Mouse (Mus musculus): ENCODE measurements around the gene Nxpe3.

Gene Nxpe3

DNA sequence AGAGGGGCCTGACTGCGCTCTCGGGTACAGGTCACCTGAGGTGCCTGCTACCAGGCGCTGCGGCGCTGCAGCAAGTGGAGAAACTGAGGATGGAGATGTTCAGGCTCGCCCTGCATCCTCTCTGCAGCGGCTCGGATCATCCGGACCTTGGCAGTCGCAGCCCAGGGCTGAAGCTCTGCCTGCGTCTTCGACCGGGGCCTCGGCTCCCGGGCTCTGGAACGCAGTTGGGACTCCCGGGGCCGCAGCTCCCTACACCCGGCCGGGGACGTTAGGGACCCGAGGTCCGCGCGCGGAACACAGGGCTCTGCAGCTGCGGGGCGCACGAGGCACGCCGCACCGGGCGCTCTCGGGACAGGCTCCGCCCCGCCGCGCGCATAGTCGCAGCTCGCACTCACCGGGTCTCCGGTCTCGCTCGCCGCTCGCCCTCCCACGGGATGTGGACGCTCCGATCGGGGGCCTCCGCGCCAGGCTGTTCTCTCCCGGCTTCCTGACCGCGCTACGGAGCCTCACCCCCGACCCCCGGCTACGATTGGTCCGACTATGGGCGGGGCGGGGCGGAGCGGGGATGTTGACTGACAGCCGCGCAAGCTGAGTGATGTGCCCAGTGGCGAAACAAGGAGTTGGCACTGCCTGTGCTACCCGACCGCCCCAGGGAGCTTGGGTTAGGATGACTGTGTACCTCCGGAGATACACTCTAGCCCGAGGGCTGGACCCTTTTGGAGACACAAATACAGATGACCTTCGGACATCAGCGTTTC, at the start of gene Nxpe3:
Nxpe3 (minus strand) TSS at position 393 of the 758 bp plus-strand sequence.
- peak; percentile 82 for DNase-seq (ENCODE audit: low spot score in 2 of 2)

DNA sequence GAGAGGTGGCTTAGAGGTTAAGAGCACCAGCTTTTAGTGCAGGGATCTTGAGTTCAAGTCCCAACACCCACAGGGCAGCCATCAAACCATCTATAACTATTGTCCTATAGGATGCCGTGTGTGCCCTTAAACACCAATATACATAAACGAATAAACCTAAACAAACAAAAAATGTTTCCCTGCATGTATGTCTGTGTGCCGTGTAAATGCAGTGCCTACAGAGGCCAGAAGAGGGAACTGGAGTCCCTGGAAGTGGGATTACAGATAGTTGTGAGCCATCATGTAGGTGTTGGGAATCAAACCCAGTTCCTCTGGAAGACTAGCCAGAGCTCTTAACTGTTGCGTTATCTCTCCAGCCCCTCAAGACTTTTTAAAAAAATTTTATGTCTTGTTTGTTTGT, 45.7 kb upstream of the Nxpe3 start:
- DNase-seq (ENCODE audit: low spot score in 2 of 2), result peak in 1 of 2 experiments; percentile 22

DNA sequence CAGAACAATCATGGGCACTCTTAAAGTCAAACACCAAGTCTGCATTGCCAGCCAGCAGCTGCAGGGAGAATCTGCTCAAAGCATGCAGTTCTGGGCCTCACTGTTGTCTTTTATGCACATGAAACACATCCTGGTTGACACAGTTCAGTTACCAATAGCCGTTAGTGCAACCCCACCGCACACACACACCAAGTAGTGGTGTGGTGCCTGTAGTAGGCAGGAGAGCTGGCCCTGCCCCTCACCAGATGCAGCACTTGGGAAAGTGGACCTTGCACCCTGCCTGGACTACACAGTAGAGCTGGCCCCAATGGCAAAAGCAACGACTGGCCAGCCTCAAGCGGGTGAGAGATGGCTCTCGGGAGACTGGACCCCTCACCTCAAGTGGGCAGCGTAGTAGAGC, 44.6 kb upstream of the Nxpe3 start:
- DNase-seq (ENCODE audit: low spot score in 2 of 2), result peak; percentile 63 to 69

DNA sequence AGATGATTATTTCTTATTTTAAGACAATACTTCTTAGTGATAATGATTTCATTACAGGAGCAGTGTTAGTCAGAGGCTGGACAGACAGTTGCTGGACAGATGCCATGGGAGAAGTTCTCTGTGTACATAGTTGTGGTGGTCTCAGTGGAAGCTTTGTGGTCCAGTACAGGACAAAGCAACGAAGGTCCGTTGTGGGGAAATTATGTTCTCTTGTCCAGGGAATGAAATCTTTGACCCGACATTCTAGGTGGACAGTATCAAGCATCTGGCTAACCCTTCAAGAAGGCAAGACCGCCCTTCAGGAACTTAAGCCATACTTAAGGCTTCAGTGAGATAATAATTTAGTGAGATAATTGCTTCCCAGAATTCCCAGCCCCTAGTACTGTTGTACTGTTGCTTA, 43.7 kb upstream of the Nxpe3 start:
- peak in 1 of 2 experiments; percentile 2 for DNase-seq (ENCODE audit: low spot score in 2 of 2)

DNA sequence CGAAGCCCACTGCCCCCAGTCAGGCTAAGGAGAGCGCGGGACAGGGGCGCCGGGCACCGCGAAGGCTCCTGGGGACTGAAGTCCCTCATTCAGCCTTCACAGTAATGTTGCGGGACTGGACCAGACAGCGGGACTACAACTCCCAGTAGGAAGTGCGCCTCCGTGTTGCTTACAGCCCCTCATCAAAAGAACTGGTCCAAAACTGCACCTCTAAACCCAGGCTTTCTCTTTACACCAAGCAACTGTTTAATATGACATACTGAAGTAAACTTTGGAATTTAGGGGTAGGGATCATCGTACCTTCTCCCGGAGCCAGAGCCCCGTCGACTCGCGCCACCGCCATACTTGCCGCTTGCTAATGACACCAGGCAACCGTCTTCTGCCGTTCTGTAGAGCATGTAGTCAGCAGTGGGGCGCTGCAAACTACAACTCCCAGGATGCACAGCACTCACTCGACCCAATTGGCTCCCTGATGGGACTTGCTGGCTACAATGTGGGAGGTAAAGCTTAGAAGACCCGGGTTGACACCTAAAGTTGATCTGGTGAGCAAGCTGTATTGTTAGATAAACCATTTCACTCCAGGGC, 39.5 kb upstream of the Nxpe3 start, which contains the start of gene Cep97:
Cep97 (minus strand) TSS at position 403 of the 585 bp plus-strand sequence.
- DNase-seq (ENCODE audit: low spot score in 2 of 2), result peak; percentile 88 to 93

DNA sequence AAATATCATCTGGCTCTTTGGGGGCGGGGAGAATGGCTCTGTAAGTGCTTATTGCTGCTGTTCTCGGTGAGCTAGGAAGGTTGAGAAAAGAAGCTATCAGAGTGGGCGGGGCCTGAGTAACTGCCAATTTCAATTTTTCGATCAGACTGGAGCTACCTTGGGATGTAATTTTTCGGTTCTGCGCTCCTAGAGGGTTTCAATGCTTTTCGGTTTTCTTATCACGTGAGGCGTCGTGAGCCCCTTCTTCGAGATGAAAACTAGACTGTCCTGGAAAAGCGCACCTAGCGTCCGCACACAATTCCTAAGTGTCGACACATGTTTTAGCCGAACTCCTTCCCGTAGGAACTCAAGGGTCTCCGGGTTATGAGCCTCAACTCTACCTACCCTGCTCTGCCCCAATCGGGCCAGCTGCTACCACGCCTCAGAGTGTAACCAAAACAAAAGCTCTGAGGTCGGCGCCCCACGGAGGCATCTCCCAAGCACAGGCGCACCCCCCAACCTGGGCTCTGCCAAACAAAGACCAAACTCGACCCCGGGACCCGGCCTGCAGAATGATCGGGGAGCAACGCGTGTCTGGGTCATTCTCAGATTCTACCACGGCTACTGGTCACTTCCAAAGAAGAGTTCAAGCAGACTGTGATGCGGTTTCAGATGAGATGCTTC, 38.7 kb upstream of the Nxpe3 start:
- DNase-seq (ENCODE audit: low spot score in 2 of 2), result peak; percentile 70 to 73

DNA sequence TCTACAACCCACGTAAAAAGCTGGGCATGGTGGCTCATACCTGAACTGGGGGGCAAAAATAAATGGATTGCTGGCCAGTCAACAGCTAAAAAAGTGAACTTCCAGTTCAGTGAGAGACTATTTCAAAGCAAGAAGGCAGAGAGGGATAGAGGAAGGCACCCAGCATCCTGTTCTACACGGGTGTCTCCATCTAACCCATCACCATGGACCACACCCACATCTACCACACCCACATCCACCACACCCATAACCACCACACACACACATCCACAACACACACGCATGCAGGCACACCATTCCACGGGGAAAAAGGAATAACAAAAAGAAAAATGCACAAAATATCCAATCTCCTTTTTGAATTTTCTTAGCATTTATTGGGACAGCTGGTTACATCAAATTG, 28.9 kb upstream of the Nxpe3 start:
- no peak for DNase-seq (ENCODE audit: low spot score in 2 of 2)

DNA sequence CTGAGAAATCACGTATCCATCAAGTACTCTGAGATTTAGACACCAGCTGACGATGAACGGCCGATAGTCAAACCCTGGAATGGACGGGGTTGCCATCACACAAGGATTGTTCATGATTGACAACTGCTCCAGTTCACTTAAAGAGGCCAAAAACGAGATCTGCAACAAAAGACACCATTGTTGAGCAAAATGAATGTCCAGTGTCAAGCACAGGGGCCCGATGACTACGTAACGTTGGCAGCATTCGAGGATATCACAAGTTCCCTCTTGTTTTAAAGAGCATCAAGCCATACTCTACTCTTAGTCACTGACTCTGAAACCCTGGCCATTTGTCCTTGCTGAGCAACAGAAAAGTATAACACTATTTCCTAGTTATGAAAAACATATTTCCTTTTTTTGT, 27.0 kb upstream of the Nxpe3 start:
- no peak for DNase-seq (ENCODE audit: low spot score in 2 of 2)

DNA sequence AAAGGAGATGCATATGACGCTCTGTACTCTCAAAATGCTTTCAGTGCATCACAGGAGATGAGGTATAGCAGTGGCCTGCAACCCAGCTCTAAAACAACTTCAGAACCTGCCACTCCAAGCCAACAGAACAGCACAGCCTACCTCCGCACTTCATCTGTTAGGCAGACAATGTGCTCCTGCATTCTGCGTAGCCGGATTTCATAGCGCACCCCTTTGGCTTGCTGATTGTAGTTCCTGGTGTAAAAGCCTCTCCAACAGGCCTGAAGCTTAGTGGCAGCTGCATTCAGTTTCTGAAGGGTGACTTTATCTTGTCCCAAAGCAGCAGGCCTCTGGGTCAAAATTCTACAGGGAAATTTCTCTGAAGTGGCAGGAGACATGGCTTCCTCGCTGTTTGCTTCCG, 19.6 kb upstream of the Nxpe3 start:
- DNase-seq (ENCODE audit: low spot score in 2 of 2), result no peak

DNA sequence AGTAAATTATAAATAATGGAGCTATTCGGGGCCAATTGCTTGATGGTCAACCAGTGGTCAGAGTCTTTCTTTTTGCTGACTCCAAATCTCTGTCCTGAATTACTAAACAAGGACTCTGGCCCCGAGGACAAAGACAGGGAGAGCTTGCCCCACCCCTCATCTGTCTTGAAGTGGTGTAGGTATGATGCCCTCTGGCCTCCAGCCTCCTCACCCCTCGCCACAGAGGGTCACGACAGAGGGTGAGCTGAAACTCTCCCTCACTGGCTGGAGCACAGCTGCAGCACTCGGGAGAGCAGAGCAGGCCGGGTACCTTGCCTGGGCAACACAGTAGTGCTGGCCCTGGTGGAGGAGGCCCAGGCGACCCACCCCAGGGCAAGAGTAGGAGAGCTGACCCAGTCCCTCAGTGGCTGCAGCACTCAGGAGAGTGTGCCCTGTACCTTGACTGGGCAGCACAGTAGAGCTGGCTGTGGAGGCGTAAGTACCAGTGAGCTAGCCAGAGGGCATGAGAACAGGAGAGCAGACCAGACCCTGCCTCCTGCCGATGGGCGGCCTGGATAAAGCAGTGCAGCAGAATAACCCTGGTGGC, 15.2 kb upstream of the Nxpe3 start:
- DNase-seq (ENCODE audit: low spot score in 2 of 2), result no peak

DNA sequence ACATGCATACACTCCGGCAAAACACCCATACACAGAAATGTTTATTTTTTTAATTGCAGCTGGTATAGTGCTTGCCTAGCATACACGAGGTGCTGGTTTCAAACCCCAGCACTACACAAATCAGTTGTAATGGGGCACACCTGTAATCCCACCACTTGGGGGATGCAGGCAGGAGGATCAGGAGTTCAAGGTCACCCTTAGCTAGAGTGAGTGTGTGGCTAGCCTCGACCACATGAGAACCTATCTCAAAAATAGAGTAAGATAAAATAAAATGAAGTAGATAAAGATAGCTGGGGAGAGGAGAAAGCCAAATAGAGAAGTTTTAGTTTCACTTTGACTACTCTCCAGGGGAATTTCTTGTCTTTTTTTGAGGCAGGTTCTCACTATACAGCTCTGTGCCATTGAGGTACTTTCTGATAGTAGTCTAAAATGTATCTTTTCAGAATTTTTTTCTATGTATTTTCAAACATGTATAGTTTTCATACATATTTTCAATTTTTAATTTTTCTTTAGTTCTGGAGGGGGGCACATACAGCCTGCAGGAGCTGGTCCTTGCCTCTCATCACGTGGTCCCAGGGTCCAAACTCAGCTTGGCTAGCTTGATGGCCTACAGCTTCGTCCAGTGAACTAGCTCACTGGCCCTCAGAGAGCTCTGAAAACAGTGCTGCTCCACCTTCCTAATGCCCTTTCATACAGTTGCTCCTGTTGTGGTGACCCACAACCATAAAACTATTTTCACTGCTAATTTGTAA, 12.0 kb upstream of the Nxpe3 start:
- DNase-seq (ENCODE audit: low spot score in 2 of 2), result no peak

DNA sequence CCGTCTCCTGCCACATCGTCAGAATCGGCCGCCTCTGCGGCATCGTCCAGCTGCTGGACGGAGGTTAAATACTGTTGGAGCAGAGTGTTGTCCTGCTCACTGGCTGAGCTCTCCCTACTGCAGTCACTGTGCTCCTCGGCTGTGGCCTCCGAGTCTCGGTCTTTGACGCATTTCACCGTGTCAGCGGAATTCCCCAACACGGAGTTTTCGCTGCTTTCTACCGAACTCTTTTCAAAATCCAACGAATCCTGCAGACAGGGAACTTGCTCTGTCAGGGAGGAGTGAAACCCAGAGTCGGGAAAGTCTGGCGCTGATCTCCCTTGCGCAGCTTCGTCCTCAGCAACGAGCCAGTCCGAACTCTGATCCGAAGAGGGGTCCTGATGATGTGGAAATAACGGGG, 10.3 kb upstream of the Nxpe3 start:
- no peak for DNase-seq (ENCODE audit: low spot score in 2 of 2)

DNA sequence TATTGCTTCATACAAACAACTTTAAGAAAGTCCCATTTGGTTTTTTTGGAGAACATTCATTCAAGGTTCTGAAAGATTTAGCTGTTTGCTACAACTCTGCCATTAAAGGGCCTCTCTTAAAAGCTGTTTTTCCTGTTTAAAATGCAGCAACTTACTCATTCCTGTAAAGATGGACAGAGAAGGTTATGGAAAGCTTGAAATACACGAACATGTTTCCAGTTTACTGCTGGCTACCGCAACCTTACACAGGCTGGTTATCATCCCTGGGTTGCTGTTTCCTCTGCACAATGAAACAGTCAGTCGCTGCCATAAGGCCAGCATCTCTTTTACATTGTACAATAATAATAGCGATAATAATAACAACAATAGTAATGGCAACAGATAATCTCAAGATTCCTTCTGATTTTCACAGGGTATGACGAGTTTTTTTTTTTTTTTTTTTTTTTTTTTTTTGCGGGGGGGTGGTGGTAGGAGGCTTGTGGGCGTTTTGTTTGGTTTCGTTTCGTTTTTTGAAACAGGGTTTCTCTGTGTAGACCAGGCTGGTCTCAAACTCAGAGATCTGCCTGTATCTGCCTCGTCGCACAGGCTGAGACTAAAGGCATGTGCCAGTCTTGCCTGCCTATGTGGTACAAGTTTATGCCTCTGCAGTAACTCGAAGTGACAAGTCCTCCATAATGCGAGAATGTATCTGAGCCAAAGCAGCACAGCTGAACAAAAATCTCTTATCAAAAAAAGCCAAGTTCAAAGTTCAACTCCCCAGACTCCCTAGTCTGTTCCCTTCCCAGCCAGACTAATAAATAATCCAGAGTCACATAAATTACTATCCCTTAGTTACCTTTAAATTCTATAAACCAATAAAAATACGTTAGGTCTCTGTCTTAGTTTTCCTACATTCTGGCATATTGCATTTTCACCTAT, 7.0 kb upstream of the Nxpe3 start:
- no peak for DNase-seq (ENCODE audit: low spot score in 2 of 2)

DNA sequence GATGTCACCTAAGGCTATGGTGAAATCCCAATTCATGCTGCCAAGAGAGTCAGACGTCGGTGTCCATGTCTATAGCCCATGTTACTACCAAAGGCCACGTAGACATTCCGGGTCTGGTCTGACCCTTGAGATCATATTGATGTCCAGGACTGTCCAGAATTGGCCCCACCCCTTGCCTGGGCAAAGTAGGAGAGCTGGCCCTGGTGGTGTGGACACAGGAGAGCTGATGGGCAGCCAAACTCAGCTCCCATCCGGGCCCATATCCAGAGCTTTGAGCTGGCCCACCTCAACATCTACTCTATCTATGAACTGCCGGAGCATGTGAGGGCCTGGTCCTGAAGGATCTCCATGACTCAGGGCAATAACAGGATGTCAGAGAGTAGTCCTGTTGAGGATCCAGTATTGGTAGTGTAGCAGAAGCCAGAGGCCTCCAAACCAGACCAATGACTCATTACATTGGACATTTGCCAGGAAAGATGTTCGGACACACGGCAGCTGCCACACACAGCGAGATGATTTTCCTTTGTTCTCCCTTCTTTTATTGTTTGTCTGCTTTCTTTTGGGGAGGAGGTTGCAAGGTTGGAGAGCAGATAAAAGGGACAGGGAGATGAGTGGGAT, 3.4 kb upstream of the Nxpe3 start:
- DNase-seq (ENCODE audit: low spot score in 2 of 2), result no peak

DNA sequence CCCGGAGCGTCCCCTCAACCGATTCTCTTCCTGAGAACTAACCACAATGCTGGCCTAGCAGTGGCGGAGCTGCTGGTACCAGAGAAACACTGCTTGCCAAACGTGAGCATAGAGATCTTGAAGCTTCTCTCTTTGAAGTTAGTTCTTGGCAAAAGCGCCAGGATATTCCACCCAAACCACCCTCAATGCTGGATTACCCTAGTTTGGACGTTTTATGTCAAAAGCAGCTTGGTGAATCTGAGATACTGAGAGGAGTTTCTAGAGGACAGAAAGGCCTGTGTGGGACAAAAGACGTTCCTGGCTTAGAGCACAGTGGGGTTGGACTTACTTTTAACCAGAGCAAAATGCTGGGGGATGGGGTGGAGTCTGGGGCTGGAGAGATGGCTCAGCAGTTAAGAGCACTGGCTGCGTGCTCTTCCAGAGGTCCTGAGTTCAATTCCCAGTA, 588 bp upstream of the Nxpe3 start:
- no peak for DNase-seq (ENCODE audit: low spot score in 2 of 2)

DNA sequence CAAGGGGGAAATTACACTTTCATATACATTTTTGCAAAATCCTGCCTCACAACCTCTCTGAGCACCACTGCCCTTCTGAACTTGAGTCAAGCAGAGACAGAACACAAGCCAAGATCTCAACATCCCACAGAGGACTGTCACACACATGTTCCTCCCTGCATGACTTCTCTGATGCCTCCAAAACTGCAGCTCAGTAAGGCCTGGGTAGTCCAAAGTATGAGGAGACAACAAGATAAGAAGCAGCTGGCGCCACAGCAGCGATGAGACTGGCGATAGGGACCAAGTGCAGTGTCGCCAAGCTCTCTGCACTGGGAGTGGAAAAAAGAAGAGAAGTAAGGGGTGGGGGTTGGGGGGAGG, 571 bp downstream of the Nxpe3 start:
- DNase-seq (ENCODE audit: low spot score in 2 of 2), result peak; percentile 20 to 26

DNA sequence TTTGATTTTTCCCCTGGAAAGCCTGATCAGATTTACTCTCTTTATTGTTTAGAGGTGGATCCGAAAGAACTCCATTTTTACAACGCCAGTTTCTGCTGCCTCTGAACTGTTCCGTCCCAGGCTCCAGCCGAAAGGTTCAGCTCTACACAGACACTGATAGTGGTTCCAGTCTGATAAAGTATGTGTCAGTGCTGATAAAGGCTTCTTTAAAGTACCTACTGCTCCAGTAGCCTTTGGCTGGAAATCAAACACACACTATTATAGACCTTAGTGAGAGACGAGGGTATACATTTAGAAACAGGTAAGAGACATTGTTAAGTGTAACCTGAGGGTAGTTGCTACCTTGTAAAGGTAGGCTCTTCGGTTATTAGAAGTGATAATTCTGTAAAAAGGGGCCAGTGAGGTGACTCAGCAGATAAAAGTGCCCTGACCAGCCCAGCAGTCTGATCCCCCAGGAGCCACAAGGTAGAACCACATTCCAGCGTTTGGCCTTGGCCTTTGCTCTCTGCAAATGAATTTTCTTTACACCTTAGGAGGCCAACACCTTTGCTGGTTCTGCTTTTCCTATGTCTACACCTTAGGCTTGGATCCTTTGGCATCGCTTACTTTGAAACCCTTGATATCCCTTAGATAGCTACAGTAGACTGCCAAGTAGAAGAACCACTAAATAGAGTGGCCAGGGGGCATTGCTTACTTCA, 1.5 kb downstream of the Nxpe3 start:
- no peak for DNase-seq (ENCODE audit: low spot score in 2 of 2)

DNA sequence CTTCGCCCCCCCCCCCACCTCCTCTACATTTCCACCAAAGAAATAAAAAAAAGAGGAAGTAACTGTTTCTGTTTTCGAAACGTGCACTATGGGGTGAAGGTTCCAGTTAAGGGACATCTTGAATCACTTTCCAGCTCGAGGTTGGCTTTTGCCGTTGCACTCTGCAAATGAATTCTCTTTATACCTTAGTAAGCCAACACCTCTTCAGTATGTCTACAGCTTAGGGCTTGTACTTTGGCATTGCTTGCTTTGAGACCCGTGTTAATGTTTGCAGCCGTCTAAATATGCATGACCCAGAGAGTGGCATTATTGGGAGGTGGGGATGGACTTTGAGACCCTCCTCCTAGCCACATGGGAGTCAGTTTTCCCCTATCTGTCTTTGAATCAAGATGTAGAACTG, 2.6 kb downstream of the Nxpe3 start:
- DNase-seq (ENCODE audit: low spot score in 2 of 2), result no peak

DNA sequence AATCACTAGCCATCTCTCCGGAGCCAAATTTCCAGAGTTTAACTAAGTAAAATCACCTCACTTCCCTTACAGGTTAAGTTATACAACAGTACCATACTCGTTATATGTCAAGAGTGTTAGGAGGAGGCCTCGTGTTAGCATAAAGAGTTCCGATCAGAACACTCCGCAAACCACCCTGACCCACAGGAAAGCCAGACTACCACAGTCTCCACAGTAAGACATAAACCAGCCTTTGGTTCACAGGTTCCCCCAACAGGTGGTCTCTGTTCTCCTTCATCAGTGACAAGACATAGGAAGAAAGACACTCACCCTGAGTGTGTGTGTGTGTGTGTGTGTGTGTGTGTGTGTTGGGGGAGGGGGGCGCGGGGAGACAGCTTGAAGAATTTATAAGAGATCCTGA, 3.7 kb downstream of the Nxpe3 start:
- no peak for DNase-seq (ENCODE audit: low spot score in 2 of 2)

All from thymus, postnatal 10 days (tissue).